Mouse (Mus musculus): ENCODE data around the gene Sdc3.

Gene Sdc3

GRCm38 (mm10) chr4:130794771-130795170 lies 2.4 kb downstream of the Sdc3 start:
- DNase-seq: no peak

GRCm38 (mm10) chr4:130795970-130796369 lies 3.6 kb downstream of the Sdc3 start:
- DNase-seq: no peak

- peak; percentile 64 to 77 for DNase-seq
Measured at GRCm38 (mm10) chr4:130797201-130798051, 5.1 kb downstream of the Sdc3 start.

- no peak for DNase-seq
Measured at GRCm38 (mm10) chr4:130798416-130798815, 6.1 kb downstream of the Sdc3 start.

GRCm38 (mm10) chr4:130799118-130799517 lies 6.8 kb downstream of the Sdc3 start:
- peak in 1 of 2 experiments; percentile 45 for DNase-seq

- DNase-seq: no peak
Measured at GRCm38 (mm10) chr4:130799582-130799981, 7.2 kb downstream of the Sdc3 start.

- no peak for DNase-seq
Measured at GRCm38 (mm10) chr4:130800147-130800546, 7.8 kb downstream of the Sdc3 start.

GRCm38 (mm10) chr4:130801198-130801597 lies 8.9 kb downstream of the Sdc3 start:
- no peak for DNase-seq

- DNase-seq: no peak
Measured at GRCm38 (mm10) chr4:130801624-130802329, 9.4 kb downstream of the Sdc3 start.

- no peak for DNase-seq
Measured at GRCm38 (mm10) chr4:130803591-130803990, 11.3 kb downstream of the Sdc3 start.

GRCm38 (mm10) chr4:130804292-130804691 lies 12.0 kb downstream of the Sdc3 start:
- DNase-seq: no peak

GRCm38 (mm10) chr4:130804771-130805361 lies 12.5 kb downstream of the Sdc3 start:
- DNase-seq: no peak

GRCm38 (mm10) chr4:130805746-130806145 lies 13.4 kb downstream of the Sdc3 start:
- no peak for DNase-seq

GRCm38 (mm10) chr4:130806746-130807145 lies 14.4 kb downstream of the Sdc3 start:
- DNase-seq: no peak

- no peak for DNase-seq
Measured at GRCm38 (mm10) chr4:130809784-130810183, 17.4 kb downstream of the Sdc3 start.

GRCm38 (mm10) chr4:130810845-130811244 lies 18.5 kb downstream of the Sdc3 start:
- DNase-seq: no peak

- DNase-seq: no peak
Measured at GRCm38 (mm10) chr4:130811385-130811784, 19.0 kb downstream of the Sdc3 start.

- no peak for DNase-seq
Measured at GRCm38 (mm10) chr4:130813958-130814357, 21.6 kb downstream of the Sdc3 start.

GRCm38 (mm10) chr4:130814742-130815330 lies 22.5 kb downstream of the Sdc3 start:
- no peak for DNase-seq

GRCm38 (mm10) chr4:130815860-130816259 lies 23.5 kb downstream of the Sdc3 start:
- DNase-seq: no peak

- DNase-seq: no peak
Measured at GRCm38 (mm10) chr4:130819806-130820205, 27.5 kb downstream of the Sdc3 start.

GRCm38 (mm10) chr4:130820594-130821255 lies 28.4 kb downstream of the Sdc3 start:
- no peak for DNase-seq

Measured in kidney, postnatal 25 days (tissue).